Mouse (Mus musculus): ENCODE data around the gene Podxl.
"Not testable (repeated sequence)": the region's sequence is repeated elsewhere in the genome, so short reads cannot be mapped to it uniquely, and the experiment has no call there.

The Podxl gene

GRCm38 (mm10) chr6:31567200-31567599 lies 3.4 kb upstream of the Podxl start:
- no peak for DNase-seq (ENCODE audit: low read depth, low spot score)

GRCm38 (mm10) chr6:31564901-31565391 lies 1.2 kb upstream of the Podxl start:
- DNase-seq (ENCODE audit: low read depth, low spot score) = no peak

DNA sequence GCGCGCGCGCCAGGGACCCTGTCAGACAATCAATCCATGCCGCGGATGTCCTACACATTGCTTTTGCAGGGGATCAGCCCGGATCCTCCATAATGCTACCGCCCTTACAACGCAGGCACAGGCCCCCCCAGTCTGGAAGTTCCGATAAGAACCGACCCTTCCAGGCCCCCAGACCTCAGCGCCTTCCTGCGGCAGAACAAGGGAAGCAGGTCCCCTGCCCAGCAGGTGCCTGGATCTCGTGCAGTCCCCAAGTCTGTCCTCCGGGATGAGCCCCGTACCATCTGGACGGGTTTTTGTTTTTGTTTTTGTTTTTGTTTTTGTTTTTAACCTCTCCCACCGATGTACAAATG lies 376 bp upstream of the Podxl start:
- no peak for DNase-seq (ENCODE audit: low read depth, low spot score)

DNA sequence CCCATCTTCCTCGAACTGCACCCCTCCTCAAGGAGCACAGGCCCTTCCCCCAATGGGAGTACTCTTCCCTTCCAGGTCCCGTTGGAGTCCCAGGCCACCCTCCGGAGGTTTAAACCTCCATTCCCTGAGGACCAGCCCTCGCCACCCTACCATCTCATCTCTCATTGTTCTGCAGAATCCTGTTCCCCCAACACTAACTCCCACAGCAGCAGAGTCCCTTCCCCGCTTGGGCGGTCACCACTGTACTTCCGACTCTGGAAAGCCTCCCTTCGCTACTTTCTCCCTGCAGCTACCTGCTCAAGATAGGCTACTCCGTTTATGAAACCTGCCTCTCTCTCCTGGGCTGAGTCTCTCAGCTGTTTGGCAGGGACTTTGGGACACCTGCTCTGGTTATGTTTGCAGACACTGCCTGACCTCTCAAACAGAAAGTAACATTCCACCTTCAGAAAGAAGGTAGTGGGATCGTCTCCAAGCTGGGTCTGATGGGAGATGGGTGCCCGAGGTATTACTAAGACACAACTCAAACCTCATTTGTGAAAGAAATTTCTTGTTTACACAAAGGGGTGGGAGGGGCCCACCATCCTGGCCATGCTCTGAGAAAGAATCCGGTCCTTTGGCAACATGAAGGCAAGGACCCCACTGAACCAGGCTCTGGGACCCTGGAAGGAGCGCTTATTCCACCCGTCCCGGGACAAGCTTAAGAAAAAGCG lies 1.3 kb downstream of the Podxl start:
- no peak for DNase-seq (ENCODE audit: low read depth, low spot score)

- not testable (repeated sequence) for DNase-seq (ENCODE audit: low read depth, low spot score)
These were observed 1.8 kb downstream of the Podxl start for GRCm38 (mm10) chr6:31561948-31562347.

GRCm38 (mm10) chr6:31560138-31560959 lies 3.4 kb downstream of the Podxl start:
- no peak for DNase-seq (ENCODE audit: low read depth, low spot score)

- peak; percentile 75 for DNase-seq (ENCODE audit: low read depth, low spot score)
These were observed 7.2 kb downstream of the Podxl start for GRCm38 (mm10) chr6:31556460-31557100.

DNA sequence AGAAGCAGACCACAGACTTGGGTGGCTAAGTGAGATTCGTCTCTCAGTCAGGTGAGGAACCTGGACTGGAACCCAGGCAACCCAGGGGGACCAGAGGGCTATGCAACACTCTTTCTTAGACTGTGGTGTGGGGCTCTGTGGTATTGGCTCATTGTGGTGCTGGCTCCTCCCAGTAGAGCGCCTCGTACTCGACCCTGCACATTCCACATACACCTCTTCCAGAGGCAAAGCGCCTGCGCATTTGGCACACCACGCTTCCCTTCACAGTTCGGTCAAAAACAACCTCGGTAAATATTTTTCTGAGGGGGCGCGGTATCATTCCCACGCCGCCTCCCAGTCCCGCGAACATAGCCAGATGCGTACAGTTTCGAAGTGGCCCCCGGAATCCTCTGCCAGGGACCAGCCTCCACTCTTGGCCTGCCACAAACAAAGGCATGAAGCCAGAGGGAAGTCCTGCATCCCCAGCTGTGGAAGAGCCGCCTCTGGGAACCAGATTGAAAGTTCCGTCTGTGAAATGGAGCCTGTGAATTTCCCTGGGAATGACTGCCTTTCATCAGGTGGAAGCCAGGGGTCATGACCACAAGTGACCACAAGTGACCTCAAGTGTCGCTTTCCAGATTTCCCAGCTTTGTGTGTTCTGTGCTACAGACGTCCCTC lies 12.8 kb downstream of the Podxl start:
- DNase-seq (ENCODE audit: low read depth, low spot score) = no peak

DNA sequence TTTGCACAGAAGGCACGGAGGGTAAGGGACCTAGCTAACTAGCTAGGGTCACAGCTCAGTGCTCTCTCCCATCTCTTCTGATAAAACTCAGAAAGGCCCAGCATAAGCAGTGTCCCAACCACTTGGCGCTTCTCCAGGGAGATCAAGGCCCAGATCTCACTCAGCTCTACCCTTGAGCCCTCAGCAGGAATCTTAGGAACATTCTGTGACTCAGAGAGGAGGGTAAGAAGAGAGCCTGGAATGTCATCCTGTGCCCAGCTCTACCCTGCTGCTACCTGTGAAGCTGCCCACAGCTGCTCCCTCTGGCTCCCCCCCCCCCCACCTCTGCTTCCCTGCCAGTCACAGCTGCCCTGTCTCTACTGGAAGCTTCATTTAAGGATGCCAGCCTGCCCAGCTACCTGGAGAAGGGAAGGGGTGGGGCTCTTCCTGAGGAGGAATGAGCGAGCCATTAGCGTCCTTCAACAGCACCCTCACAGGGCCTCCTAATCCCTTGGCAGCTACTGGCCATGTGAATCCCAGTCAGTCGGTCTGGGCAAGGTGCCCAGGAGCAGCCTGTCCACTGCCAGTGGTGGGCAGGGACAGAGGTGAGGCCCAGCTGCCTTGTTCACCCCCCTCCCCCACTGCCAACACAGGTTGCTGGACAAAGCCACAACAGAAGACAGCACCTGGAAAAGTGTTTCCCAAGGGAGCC lies 14.3 kb downstream of the Podxl start:
- peak; percentile 78 for DNase-seq (ENCODE audit: low read depth, low spot score)

- DNase-seq (ENCODE audit: low read depth, low spot score) = no peak
These were observed 19.5 kb downstream of the Podxl start for GRCm38 (mm10) chr6:31544318-31544717.

DNA sequence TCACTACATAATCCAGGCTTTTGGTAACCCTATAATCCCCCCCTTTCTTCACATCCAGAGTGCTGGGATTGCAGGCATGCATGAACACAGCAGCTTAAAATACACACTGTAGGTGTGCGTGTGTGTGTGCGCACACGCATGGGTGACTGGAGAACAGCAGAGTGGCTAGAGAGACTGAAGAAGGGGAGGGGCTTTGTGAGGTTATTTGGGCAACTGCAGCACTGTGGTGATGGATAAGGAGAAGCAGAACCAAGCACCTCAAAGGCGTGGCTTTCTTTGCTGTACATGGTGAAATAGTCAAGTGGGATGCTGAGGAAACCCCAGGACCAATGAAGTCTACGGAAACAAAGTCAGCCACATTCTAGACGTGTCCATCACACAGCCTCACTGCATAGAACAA lies 23.8 kb downstream of the Podxl start:
- DNase-seq (ENCODE audit: low read depth, low spot score) = no peak

DNA sequence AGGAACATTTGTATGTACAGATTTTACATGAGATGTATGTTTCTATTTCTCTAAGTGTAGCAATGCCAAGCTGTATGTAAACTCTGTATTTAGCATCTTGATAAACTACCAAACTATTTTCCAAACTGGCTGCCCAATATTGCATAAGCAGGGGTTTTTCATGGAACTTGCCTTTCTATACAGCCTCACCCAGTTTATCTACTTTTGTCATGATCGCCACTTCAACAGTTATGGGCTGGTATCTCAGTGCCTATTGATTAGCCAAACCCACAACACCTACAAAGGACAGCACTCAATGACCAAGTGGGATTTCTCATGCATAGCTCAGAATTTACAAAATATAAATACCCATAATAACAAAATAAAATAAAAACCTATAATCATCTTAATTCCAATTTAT lies 25.7 kb downstream of the Podxl start:
- no peak for DNase-seq (ENCODE audit: low read depth, low spot score)

DNA sequence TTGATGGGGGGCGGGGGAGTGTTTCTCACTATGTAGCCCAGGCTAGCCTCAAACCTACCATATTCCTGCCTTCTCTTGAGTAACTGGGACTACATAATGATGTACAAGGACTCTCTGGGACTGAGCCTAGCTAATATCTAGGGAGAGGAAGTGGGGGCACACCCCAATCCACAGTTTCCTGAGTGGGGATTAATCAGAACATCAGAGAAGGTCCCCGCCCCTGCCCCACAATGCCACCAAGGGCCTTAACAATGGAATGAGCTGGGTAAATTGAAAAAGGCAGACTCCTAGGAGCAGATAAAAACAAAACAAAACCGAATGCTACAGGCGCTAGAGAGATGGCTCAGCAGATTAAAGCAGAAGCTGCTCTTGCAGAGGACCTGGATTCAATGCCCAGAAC lies 26.6 kb downstream of the Podxl start:
- no peak for DNase-seq (ENCODE audit: low read depth, low spot score)

DNA sequence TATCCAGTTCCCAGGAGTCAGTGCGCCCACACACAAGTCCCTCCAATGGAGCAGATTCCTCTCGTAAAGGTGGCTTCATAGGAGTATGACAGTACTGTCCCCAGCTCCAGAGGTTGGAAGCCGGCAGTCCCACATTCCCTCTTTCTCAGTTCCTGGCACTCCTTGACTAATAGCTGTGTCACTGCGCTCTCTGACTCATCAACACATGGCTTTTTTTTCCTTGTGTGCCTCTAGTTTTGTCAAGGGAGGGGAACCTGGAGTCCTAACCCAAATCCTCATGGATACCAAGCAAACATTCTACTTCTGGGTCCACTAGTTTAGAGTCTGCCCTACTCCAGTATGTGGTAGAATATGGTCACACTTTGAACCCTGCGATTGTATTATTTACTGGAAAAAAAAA lies 29.1 kb downstream of the Podxl start:
- DNase-seq (ENCODE audit: low read depth, low spot score) = peak; percentile 59

GRCm38 (mm10) chr6:31531880-31532279 lies 31.9 kb downstream of the Podxl start:
- DNase-seq (ENCODE audit: low read depth, low spot score) = peak; percentile 56

GRCm38 (mm10) chr6:31528339-31528738 lies 35.4 kb downstream of the Podxl start:
- DNase-seq (ENCODE audit: low read depth, low spot score) = no peak

DNA sequence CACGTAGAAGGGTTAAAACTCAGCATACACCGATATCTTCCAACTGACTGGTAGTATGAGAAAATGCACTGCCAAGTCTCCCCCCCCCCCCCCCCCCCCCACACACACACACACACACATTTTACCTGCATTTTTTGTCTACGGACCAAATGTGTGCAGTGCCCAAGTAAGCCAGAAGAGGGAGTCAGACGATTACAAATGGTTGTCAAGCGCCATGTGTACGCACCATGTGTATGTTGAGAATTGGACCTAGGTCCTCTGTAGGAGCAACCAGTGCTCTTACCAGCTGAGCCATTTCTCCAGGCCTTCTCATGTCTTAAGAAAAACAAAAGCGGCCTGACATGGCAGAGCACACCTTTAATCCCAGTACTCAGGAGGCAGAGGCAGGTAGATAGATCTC lies 35.9 kb downstream of the Podxl start:
- DNase-seq (ENCODE audit: low read depth, low spot score) = peak; percentile 61

DNA sequence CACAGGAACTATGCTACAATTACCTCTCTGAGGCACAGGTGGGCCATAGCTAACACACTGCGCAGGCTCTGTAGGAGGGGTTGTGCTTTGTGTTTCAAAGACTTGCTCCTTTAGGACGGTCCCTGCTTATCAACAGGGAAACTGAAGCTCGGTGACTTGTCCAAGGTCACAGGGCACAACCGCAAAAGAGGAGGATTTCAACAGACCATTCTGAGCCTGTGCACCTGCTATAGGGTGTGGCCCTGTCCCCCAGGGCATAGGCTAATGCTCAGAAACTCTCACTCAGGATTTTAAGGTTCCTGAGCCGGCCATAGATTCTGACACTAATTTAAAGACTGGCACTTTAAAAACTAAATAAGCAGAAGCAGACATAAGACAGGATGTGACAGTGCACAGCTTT lies 36.9 kb downstream of the Podxl start:
- DNase-seq (ENCODE audit: low read depth, low spot score) = no peak

GRCm38 (mm10) chr6:31525231-31525900 lies 38.4 kb downstream of the Podxl start:
- DNase-seq (ENCODE audit: low read depth, low spot score) = peak; percentile 85

DNA sequence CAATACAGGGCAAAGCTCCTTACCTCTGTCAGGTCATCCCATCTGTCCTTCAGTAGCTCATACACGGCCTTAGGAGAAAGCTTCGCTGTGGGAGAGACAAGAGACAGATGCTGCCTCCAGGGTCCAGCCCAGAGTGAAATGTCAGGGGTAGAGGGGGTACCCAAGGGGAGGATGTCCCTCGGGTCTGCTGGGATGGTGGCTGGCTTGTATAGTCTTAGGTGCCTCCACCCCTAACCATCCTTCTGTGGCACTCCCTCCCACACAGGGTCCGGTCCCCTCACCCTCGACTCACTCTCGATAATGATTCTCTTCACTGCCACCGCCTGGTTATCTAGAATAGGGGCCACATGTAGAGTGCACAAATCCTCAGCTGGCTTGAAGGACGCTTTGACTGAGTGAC lies 39.1 kb downstream of the Podxl start:
- no peak for DNase-seq (ENCODE audit: low read depth, low spot score)

DNA sequence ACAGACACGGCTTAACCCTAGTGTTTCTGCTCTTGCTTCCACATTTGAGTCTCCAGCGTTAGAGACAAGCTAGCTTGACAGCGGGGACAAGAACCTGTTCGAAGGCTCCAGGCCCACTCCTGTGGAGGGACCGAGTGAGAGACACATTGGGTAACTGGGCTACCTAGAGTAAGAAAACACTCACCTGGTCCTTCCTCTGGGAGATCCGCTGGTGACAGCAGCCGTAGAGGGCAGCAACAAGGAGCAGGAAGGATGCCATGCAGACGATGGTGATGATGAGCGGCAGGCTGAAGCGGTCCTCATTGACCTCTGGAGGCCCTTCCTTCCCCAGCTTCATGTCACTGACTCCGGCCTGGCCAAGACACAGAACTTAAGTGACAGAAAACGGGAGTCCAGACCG lies 39.7 kb downstream of the Podxl start:
- no peak for DNase-seq (ENCODE audit: low read depth, low spot score)

Data from 3T3-L1 (cell line).